ENCODE assay signal across 11 mouse cellular contexts in the genomic region with DNA sequence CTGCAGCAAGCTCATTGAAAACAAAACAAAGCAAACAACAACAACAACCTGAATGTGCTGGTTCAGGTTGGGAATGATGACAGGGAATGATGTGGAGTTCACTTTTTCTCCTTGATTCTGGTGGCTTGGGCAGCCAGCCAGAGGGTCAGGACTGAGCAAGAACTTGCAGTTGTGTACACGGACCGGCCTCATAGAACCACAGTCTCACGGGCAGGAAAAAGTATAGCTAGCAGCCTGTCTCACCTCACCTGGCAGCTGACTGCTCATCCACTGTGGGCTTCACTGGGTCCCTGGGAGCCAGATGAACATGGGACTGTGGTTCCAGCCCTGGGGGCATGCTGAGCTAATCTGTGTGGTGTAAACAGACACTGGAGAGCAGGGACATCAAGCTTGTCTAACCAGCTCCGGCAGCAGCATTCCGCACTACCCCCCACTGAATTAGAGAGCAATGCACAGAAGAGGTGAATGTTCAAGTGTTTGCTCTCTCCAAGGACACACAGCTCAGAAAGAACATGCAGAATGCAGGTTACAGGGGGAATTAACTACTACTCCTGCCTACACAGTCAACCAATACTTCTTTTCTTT.
DNase-seq lines count a peak whose midpoint lies in the region; ATAC-seq and TF ChIP-seq lines count a peak whose summit lies in the region.
"Had no signal": no experiment of that assay in that cellular context is flagged by ENCODE, and none has a peak within 500 bp of the region (broad histone marks: within the 10 kb centered on the region; RNA-seq: fewer than 3 reads in every experiment).

No protein-coding gene starts in this region.

- no peak for TF ChIP-seq CTCF in midbrain, postnatal 0 days (IDR thresholded peaks at IDR 0.05)
- TF ChIP-seq CTCF in lung, adult 2 months (IDR thresholded peaks at IDR 0.05; ENCODE audit: insufficient read depth, low read length), result no peak

- H3K27me3 ChIP-seq in midbrain, embryonic 10.5 days (ENCODE audit: low read depth, poor library complexity, severe bottlenecking), result no peaks in the 10 kb centered on the region
- H3K27me3 ChIP-seq in midbrain, postnatal 0 days (ENCODE audit: insufficient read depth, low read length), result no peaks in the 10 kb centered on the region
- H3K27me3 ChIP-seq in embryonic facial prominence, embryonic 11.5 days (ENCODE audit: control insufficient read depth, insufficient read depth, low read length), result no peaks in the 10 kb centered on the region
- no peaks in the 10 kb centered on the region for H3K27me3 ChIP-seq in liver, embryonic 12.5 days (replicated peaks)
- H3K27me3 ChIP-seq: heart, embryonic 13.5 days had no signal

- no peak for ATAC-seq in midbrain, postnatal 0 days (ENCODE audit: low FRiP score)
- peak; percentile 62; the same call in 1 of the 2 replicates for ATAC-seq in embryonic facial prominence, embryonic 11.5 days (replicated peaks; ENCODE audit: insufficient number of reproducible peaks, low FRiP score, low TSS enrichment, low read depth)
- ATAC-seq in liver, embryonic 12.5 days, result no peak

- H3K4me2 ChIP-seq in midbrain, postnatal 0 days (ENCODE audit: low read depth, low read length, poor library complexity, severe bottlenecking), result no peak overlapping the region
- no peak overlapping the region; the same call in 1 of the 2 replicates for H3K4me2 ChIP-seq in embryonic facial prominence, embryonic 11.5 days (ENCODE audit: low read depth, low read length)
- no peak overlapping the region for H3K4me2 ChIP-seq in liver, embryonic 12.5 days
- H3K4me2 ChIP-seq: heart, embryonic 13.5 days had no signal

- H3K9me3 ChIP-seq in midbrain, embryonic 10.5 days (replicated peaks), result no peaks in the 10 kb centered on the region
- H3K9me3 ChIP-seq in midbrain, postnatal 0 days (ENCODE audit: low read length), result 0 out of 2 replicates have a peak, but pooled peaks cover 4% of the 10 kb centered on the region
- H3K9me3 ChIP-seq in embryonic facial prominence, embryonic 11.5 days (replicated peaks; ENCODE audit: control insufficient read depth, low read length), result no peaks in the 10 kb centered on the region
- H3K9me3 ChIP-seq in liver, embryonic 12.5 days (replicated peaks), result no peaks in the 10 kb centered on the region
- H3K9me3 ChIP-seq: heart, embryonic 13.5 days had no signal

- H3K4me3 ChIP-seq in midbrain, embryonic 10.5 days, result no peak overlapping the region
- no peak overlapping the region for H3K4me3 ChIP-seq in midbrain, postnatal 0 days (ENCODE audit: low read depth, low read length)
- H3K4me3 ChIP-seq in embryonic facial prominence, embryonic 11.5 days (ENCODE audit: low read depth, low read length), result no peak overlapping the region
- H3K4me3 ChIP-seq in lung, adult 2 months (replicated peaks; ENCODE audit: extremely low read depth, low read depth, low read length), result no peak overlapping the region
- H3K4me3 ChIP-seq in liver, embryonic 12.5 days, result no peak overlapping the region
- H3K4me3 ChIP-seq: heart, embryonic 13.5 days had no signal

- H3K4me1 ChIP-seq in midbrain, embryonic 10.5 days, result peaks cover 10% of the 10 kb centered on the region
- no peaks in the 10 kb centered on the region for H3K4me1 ChIP-seq in midbrain, postnatal 0 days (ENCODE audit: insufficient read depth, low read length)
- no peaks in the 10 kb centered on the region for H3K4me1 ChIP-seq in embryonic facial prominence, embryonic 11.5 days (ENCODE audit: control insufficient read depth, insufficient read depth, low read length)
- no peaks in the 10 kb centered on the region for H3K4me1 ChIP-seq in lung, adult 2 months (ENCODE audit: control insufficient read depth, insufficient read depth, low read length)
- H3K4me1 ChIP-seq in liver, embryonic 12.5 days, result no peaks in the 10 kb centered on the region
- H3K4me1 ChIP-seq: heart, embryonic 13.5 days had no signal

- no peak for TF ChIP-seq POLR2A in lung, adult 2 months (IDR thresholded peaks at IDR 0.05; ENCODE audit: borderline replicate concordance, extremely low read depth, low read depth, low read length)

- H3K36me3 ChIP-seq in midbrain, embryonic 10.5 days, result no peaks in the 10 kb centered on the region
- H3K36me3 ChIP-seq in midbrain, postnatal 0 days (ENCODE audit: insufficient read depth, low read length), result no peaks in the 10 kb centered on the region
- H3K36me3 ChIP-seq in embryonic facial prominence, embryonic 11.5 days (replicated peaks; ENCODE audit: control insufficient read depth, insufficient read depth, low read depth, low read length), result no peaks in the 10 kb centered on the region
- no peaks in the 10 kb centered on the region for H3K36me3 ChIP-seq in liver, embryonic 12.5 days
- H3K36me3 ChIP-seq: heart, embryonic 13.5 days had no signal

- no peak for DNase-seq in midbrain, embryonic 10.5 days (ENCODE audit: low spot score)
- no peak for DNase-seq in midbrain, postnatal 0 days (ENCODE audit: low spot score)
- DNase-seq in embryonic facial prominence, embryonic 11.5 days (ENCODE audit: low spot score), result peak; percentile 72
- peak; percentile 37 for DNase-seq in lung, adult 2 months
- peak; percentile 24 for DNase-seq in testis, postnatal 14 days (ENCODE audit: low spot score)
- no peak for DNase-seq in adrenal gland, postnatal 25 days
- no peak for DNase-seq in layer of hippocampus, adult 9-10 months (ENCODE audit: low spot score)
- DNase-seq: cerebellum, adult 18-20 months; right cerebral cortex, adult 18-20 months had no signal

- H3K9ac ChIP-seq in midbrain, postnatal 0 days (replicated peaks; ENCODE audit: low read length, poor library complexity, severe bottlenecking), result no peak overlapping the region
- no peak overlapping the region for H3K9ac ChIP-seq in embryonic facial prominence, embryonic 11.5 days (replicated peaks; ENCODE audit: low read length)
- no peak overlapping the region for H3K9ac ChIP-seq in liver, embryonic 12.5 days
- H3K9ac ChIP-seq: heart, embryonic 13.5 days had no signal

- H3K27ac ChIP-seq in midbrain, embryonic 10.5 days (replicated peaks), result peak overlapping the region; percentile 23; the same call in 1 of the 2 replicates
- no peak overlapping the region for H3K27ac ChIP-seq in midbrain, postnatal 0 days (ENCODE audit: low read depth, low read length)
- H3K27ac ChIP-seq in embryonic facial prominence, embryonic 11.5 days (replicated peaks; ENCODE audit: low read depth, low read length), result no peak overlapping the region
- H3K27ac ChIP-seq in liver, embryonic 12.5 days, result no peak overlapping the region
- H3K27ac ChIP-seq: heart, embryonic 13.5 days had no signal

- WGBS in midbrain, embryonic 10.5 days, result 61% methylated on average over 5 of the region's 5 CpGs
- 62% methylated on average over 5 of the region's 5 CpGs for WGBS in midbrain, postnatal 0 days
- 37% methylated on average over 5 of the region's 5 CpGs for whole genome bisulfite sequencing in embryonic facial prominence, embryonic 11.5 days
- 37% methylated on average over 5 of the region's 5 CpGs for WGBS in lung, adult 2 months
- WGBS in liver, embryonic 12.5 days (ENCODE audit: insufficient replicate concordance), result 61% methylated on average over 5 of the region's 5 CpGs

Comparison
In these comparisons a context has a peak if more than half of its experiments do, and no peak if none do; other contexts are left out.
1. DNase-seq: peak in embryonic facial prominence, embryonic 11.5 days (single experiment), lung, adult 2 months (single experiment) and testis, postnatal 14 days (single experiment); none in midbrain, embryonic 10.5 days (single experiment), midbrain, postnatal 0 days (single experiment), adrenal gland, postnatal 25 days (single experiment) and layer of hippocampus, adult 9-10 months (single experiment).